Mouse (Mus musculus) neural tube, embryonic 11.5 days (tissue): ENCODE measurements around the gene Olfr1338. TPM values are rescaled to one million over a fixed set of nuclear protein-coding genes. Genes with fewer than 3 reads are reported as not detected.

Experiments
- ATAC-seq: fragments of 200-750 bp; cut with Nextera tagmentation; 2 replicates; pipeline ENCODE4 v1.8.0; 2017; ENCODE audit warnings: moderate number of reproducible peaks, mild to moderate bottlenecking, moderate TSS enrichment, moderate library complexity; ENCODE audit not compliant: insufficient read depth, low FRiP score, low TSS enrichment
- DNase-seq: peaks from one replicate; pipeline ENCODE4 v3.0.0-alpha.2; 2015; ENCODE audit warnings: low spot score
- H3K27ac ChIP-seq: fragments of 300-500 bp; sonication (generic); 2 replicates; pipeline ENCODE4 v1.5.1; 2014; ENCODE audit warnings: low read depth, mild to moderate bottlenecking, low read length
- H3K27me3 ChIP-seq: fragments of 300-500 bp; sonication (generic); 2 replicates; pipeline ENCODE4 v1.6.1; 2014; ENCODE audit warnings: mild to moderate bottlenecking, low read length, mixed read lengths; ENCODE audit not compliant: control insufficient read depth, insufficient read depth
- H3K36me3 ChIP-seq: fragments of 300-500 bp; sonication (generic); 2 replicates; pipeline ENCODE4 v1.6.1; 2014; ENCODE audit warnings: mild to moderate bottlenecking, low read length, moderate library complexity, mixed read lengths; ENCODE audit not compliant: control insufficient read depth, insufficient read depth
- H3K4me1 ChIP-seq: fragments of 300-500 bp; sonication (generic); 2 replicates; pipeline ENCODE4 v1.6.1; 2014; ENCODE audit warnings: low read length, mixed read lengths; ENCODE audit not compliant: control insufficient read depth, insufficient read depth
- H3K4me2 ChIP-seq: fragments of 300-500 bp; sonication (generic); 2 replicates; pipeline ENCODE4 v1.6.1; 2014; ENCODE audit warnings: low read depth, mild to moderate bottlenecking, moderate library complexity
- H3K4me3 ChIP-seq: fragments of 300-500 bp; sonication (generic); 2 replicates; pipeline ENCODE4 v1.5.1; 2014; ENCODE audit warnings: low read depth, low read length
- H3K9ac ChIP-seq: fragments of 300-500 bp; sonication (generic); 2 replicates; pipeline ENCODE4 v1.6.1; 2014; ENCODE audit warnings: mild to moderate bottlenecking, low read length
- H3K9me3 ChIP-seq: fragments of 300-500 bp; sonication (generic); 2 replicates; pipeline ENCODE4 v1.6.1; 2016; ENCODE audit warnings: low read length; ENCODE audit not compliant: control insufficient read depth
- WGBS: fragments of 180-500 bp; shearing (Covaris S2); extraction: QIAGEN DNeasy Blood & Tissue Kit; methylation state at CpG from one replicate; pipeline ENCODE4 v1.1.7; 2014; 5-methylcytosine and 5-hydroxymethylcytosine counted together
- polyA plus RNA-seq: library from polyadenylated mRNA; unstranded; fragments of >200 nt; fragmentation: Nextera tagmentation; extraction: Ambion mirVana; gene quantifications from 2 replicates; pipeline ENCODE4 v1.2.1, GENCODE M21; 2014

The Olfr1338 gene
- polyA plus RNA-seq, 1 experiment from 2014 or later: not detected

DNA sequence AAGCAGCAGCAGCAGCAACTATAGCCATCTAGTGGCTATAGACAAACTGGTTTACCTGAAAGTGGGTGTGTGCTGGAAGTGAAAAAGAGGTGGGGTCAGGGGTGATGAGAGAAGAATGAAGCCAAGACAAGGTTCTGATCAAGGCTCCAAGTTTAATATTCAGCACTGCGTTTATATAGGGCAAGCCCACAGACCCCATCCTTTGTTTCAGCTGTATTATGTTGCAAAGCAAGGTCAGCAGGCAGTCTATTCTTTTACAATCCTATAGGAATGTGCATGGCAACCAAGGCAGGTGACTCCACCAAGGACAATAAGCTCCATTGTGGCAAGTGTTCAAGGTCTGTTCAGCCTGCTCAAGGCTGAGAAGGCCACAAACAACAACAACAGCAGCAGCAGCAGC is 46.9 kb downstream of the Olfr1338 start:
- Histone ChIP-seq H3K27me3 (no peaks in the 10 kb centered on the region), H3K36me3 (no peaks in the 10 kb centered on the region), H3K4me1 (no peaks in the 10 kb centered on the region), H3K4me3 (no peak overlapping the region), H3K9me3 (no peaks in the 10 kb centered on the region), H3K4me2 (no peak overlapping the region), H3K9ac (no peak overlapping the region), H3K27ac (no peak overlapping the region)
- no peak for ATAC-seq
- DNase-seq: no peak
- 13% methylated on average over 1 of the region's 1 CpGs for WGBS

- DNase-seq (no peak), ATAC-seq (no peak)
- H3K4me3 ChIP-seq: no peak overlapping the region
- H3K9ac ChIP-seq: no peak overlapping the region
- no peaks in the 10 kb centered on the region for H3K27me3 ChIP-seq
- H3K4me2 ChIP-seq: no peak overlapping the region
- no peaks in the 10 kb centered on the region for H3K36me3 ChIP-seq
- no peaks in the 10 kb centered on the region for H3K9me3 ChIP-seq
- WGBS: 81% methylated on average over 5 of the region's 5 CpGs
- H3K4me1 ChIP-seq: no peaks in the 10 kb centered on the region
- H3K27ac ChIP-seq: no peak overlapping the region
These were observed 50.5 kb downstream of the Olfr1338 start for GRCm38 (mm10) chr4:118708086-118708485.

DNA sequence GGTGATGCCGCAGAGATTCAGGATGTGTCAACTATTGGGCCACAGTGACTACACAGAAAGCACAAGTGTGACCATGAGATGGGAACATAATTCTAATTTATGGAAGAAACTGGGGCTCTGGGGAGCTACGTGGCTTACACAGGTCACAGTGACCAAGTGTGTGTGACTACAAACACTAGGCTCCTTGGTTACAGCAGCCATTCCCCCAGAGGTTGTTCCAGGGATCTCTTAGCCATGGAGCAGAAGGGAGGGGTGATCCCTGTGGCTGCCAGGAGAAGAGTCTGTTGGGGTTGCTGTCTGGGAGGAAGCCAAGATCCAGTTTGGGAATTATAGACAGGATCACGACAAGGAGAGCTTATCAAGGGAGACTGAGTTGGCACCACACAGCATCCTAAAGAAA is 55.3 kb downstream of the Olfr1338 start, which contains the start of gene Olfr1341:
Olfr1341 (plus strand) TSS at position 301 of the 400 bp plus-strand sequence.
- no peak for ATAC-seq
- no peak within 1 kb of the TSS for H3K4me2 ChIP-seq
- no peak for DNase-seq
- no peak within 1 kb of the TSS for H3K4me3 ChIP-seq
- WGBS: 80% methylated on average over 3 of the region's 3 CpGs
- H3K4me1 ChIP-seq: no peaks in the 10 kb centered on the region
- H3K9ac ChIP-seq: no peak within 1 kb of the TSS
- H3K36me3 ChIP-seq: no peaks in the 10 kb centered on the region
- no peaks in the 10 kb centered on the region for H3K9me3 ChIP-seq
- H3K27me3 ChIP-seq: no peaks in the 10 kb centered on the region
- no peak within 1 kb of the TSS for H3K27ac ChIP-seq

Other genes starting within 250 kb of the Olfr1338 start
- gene 2610528J11Rik, start 231.7 kb downstream of the Olfr1338 start, polyA plus RNA-seq: 0.43 and 0.74 TPM in 2 replicates
- gene Tmem125, start 214.7 kb downstream of the Olfr1338 start, polyA plus RNA-seq: 0.66 TPM in 1 of 2 replicates, not detected in the other
- gene Cfap57, start 138.0 kb downstream of the Olfr1338 start, polyA plus RNA-seq: 0.47 and 0.48 TPM in 2 replicates
- gene Ebna1bp2, start 137.9 kb downstream of the Olfr1338 start, polyA plus RNA-seq: 165 and 170 TPM in 2 replicates
- not detected in 2 replicates for gene Olfr62, start 99.8 kb downstream of the Olfr1338 start, polyA plus RNA-seq
- gene Olfr1342, start 66.0 kb downstream of the Olfr1338 start, polyA plus RNA-seq: not detected in 2 replicates
- not detected in 2 replicates for gene Olfr1341, start 55.2 kb downstream of the Olfr1338 start, polyA plus RNA-seq
- not detected in 2 replicates for gene Olfr1340, start 38.6 kb downstream of the Olfr1338 start, polyA plus RNA-seq
- not detected in 2 replicates for gene Olfr1339, start 26.6 kb downstream of the Olfr1338 start, polyA plus RNA-seq
- gene Olfr1337, start 23.8 kb upstream of the Olfr1338 start, polyA plus RNA-seq: not detected in 2 replicates
- gene Olfr1335, start 51.2 kb upstream of the Olfr1338 start, polyA plus RNA-seq: not detected in 2 replicates
- gene Olfr1333, start 77.5 kb upstream of the Olfr1338 start, polyA plus RNA-seq: not detected in 2 replicates
- gene Olfr1331, start 105.9 kb upstream of the Olfr1338 start, polyA plus RNA-seq: not detected in 2 replicates
- not detected in 2 replicates for gene Olfr1330, start 129.9 kb upstream of the Olfr1338 start, polyA plus RNA-seq
- not detected in 2 replicates for gene Olfr1329, start 158.7 kb upstream of the Olfr1338 start, polyA plus RNA-seq
- not detected in 2 replicates for gene Olfr1328, start 179.9 kb upstream of the Olfr1338 start, polyA plus RNA-seq
- gene Lao1, start 202.8 kb upstream of the Olfr1338 start, polyA plus RNA-seq: not detected in 2 replicates